Mouse (Mus musculus): ENCODE results near the gene Aip. TPM values are rescaled to one million over a fixed set of nuclear protein-coding genes. Genes with fewer than 3 reads are reported as not detected.

Gene Aip
- total RNA-seq, 1 experiment = 26.9 TPM

DNA sequence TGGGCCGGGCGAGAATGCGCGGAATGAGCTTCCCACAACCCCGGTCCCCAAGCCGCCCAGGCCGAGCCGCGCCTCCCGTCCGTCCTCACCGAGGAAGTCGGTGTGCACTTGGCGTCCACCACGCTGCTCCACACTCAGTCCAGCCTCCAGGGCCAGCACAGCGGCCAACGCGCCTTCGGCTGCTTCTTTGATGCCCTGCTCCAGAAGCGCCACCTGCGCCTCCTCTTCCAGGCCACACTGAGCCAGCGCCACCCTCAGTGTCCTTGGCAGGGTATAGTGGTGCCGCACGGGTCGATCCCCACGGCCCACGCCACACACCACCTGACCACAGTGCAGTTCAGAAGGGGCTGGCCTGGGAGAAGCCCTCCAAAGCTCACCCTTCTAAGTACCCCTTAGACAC is 44.2 kb upstream of the Aip start:
- no peak for DNase-seq (ENCODE audit: low read depth, low spot score)
- Histone ChIP-seq H3K9me3 (ENCODE audit: control insufficient read depth, insufficient read depth, low read depth, low read length) (no peaks in the 10 kb centered on the region), H3K27ac (ENCODE audit: insufficient read depth, low read depth, low read length, poor library complexity, severe bottlenecking) (no peak overlapping the region), H3K36me3 (ENCODE audit: control insufficient read depth, insufficient read depth, low read length, poor library complexity, severe bottlenecking) (no peaks in the 10 kb centered on the region), H3K4me3 (ENCODE audit: insufficient read depth in 1 of 2, low read depth in 1 of 2, low read length in 2 of 2, poor library complexity in 1 of 2, severe bottlenecking in 1 of 2) (peak overlapping the region; percentile 63 to 88), H3K9ac (ENCODE audit: insufficient read depth, low read depth, low read length, poor library complexity, severe bottlenecking) (peak overlapping the region; percentile 72), H3K4me1 (ENCODE audit: control insufficient read depth in 2 of 2, insufficient read depth in 2 of 2, low read length in 2 of 2, poor library complexity in 1 of 2) (peaks cover 0 to 24% of the 10 kb centered on the region in 2 experiments; a peak in 1 of 4 replicates)
- TF ChIP-seq ZC3H11A (IDR thresholded peaks at IDR 0.05; ENCODE audit: borderline replicate concordance, low read depth, low read length) (no peak), CHD2 (IDR thresholded peaks at IDR 0.05; ENCODE audit: low read depth, low read length) (no peak), MAFK (IDR thresholded peaks at IDR 0.05; ENCODE audit: insufficient read depth, low read depth, low read length) (no peak), HCFC1 (IDR thresholded peaks at IDR 0.05; ENCODE audit: borderline replicate concordance, insufficient read depth, low read length) (no peak), ZNF384 (IDR thresholded peaks at IDR 0.05; ENCODE audit: low read depth, low read length) (no peak)
- in situ Hi-C loops (cut with MboI; ENCODE audit: low sequenced_read_pairs in 2 of 2, unreplicated experiment in 2 of 2) = no loop called here

GRCm38 (mm10) chr19:4169378-4169784 is 43.7 kb upstream of the Aip start:
- no peaks in the 10 kb centered on the region for H3K36me3 ChIP-seq (ENCODE audit: control insufficient read depth, insufficient read depth, low read length, poor library complexity, severe bottlenecking)

GRCm38 (mm10) chr19:4166678-4167476 is 41.2 kb upstream of the Aip start:
- H3K4me3 ChIP-seq (ENCODE audit: insufficient read depth in 1 of 2, low read depth in 1 of 2, low read length in 2 of 2, poor library complexity in 1 of 2, severe bottlenecking in 1 of 2) = no peak overlapping the region
- peaks cover 0 to 25% of the 10 kb centered on the region in 2 experiments; a peak in 1 of 4 replicates for H3K4me1 ChIP-seq (ENCODE audit: control insufficient read depth in 2 of 2, insufficient read depth in 2 of 2, low read length in 2 of 2, poor library complexity in 1 of 2)
- in situ Hi-C loops (cut with MboI; ENCODE audit: low sequenced_read_pairs in 2 of 2, unreplicated experiment in 2 of 2) = no loop called here
- DNase-seq (ENCODE audit: low read depth, low spot score) = no peak
- H3K9ac ChIP-seq (ENCODE audit: insufficient read depth, low read depth, low read length, poor library complexity, severe bottlenecking) = no peak overlapping the region
- H3K36me3 ChIP-seq (ENCODE audit: control insufficient read depth, insufficient read depth, low read length, poor library complexity, severe bottlenecking) = no peaks in the 10 kb centered on the region
- H3K27ac ChIP-seq (ENCODE audit: insufficient read depth, low read depth, low read length, poor library complexity, severe bottlenecking) = no peak overlapping the region
- no peak for TF ChIP-seq ZNF384 (IDR thresholded peaks at IDR 0.05; ENCODE audit: low read depth, low read length)
- TF ChIP-seq ZC3H11A (IDR thresholded peaks at IDR 0.05; ENCODE audit: borderline replicate concordance, low read depth, low read length) = no peak
- TF ChIP-seq HCFC1 (IDR thresholded peaks at IDR 0.05; ENCODE audit: borderline replicate concordance, insufficient read depth, low read length) = no peak
- TF ChIP-seq MAFK (IDR thresholded peaks at IDR 0.05; ENCODE audit: insufficient read depth, low read depth, low read length) = no peak
- H3K9me3 ChIP-seq (ENCODE audit: control insufficient read depth, insufficient read depth, low read depth, low read length) = no peaks in the 10 kb centered on the region

More at GRCm38 (mm10) chr19:4169378-4169784, 43.7 kb upstream of the Aip start:
- Histone ChIP-seq H3K4me3 (ENCODE audit: insufficient read depth in 1 of 2, low read depth in 1 of 2, low read length in 2 of 2, poor library complexity in 1 of 2, severe bottlenecking in 1 of 2) (peak overlapping the region; percentile 63 to 88), H3K27ac (ENCODE audit: insufficient read depth, low read depth, low read length, poor library complexity, severe bottlenecking) (no peak overlapping the region), H3K4me1 (ENCODE audit: control insufficient read depth in 2 of 2, insufficient read depth in 2 of 2, low read length in 2 of 2, poor library complexity in 1 of 2) (peaks cover 0 to 24% of the 10 kb centered on the region in 2 experiments; a peak in 1 of 4 replicates), H3K9me3 (ENCODE audit: control insufficient read depth, insufficient read depth, low read depth, low read length) (no peaks in the 10 kb centered on the region), H3K9ac (ENCODE audit: insufficient read depth, low read depth, low read length, poor library complexity, severe bottlenecking) (peak overlapping the region; percentile 72)
- DNase-seq (ENCODE audit: low read depth, low spot score) = peak; percentile 95
- in situ Hi-C loops (cut with MboI; ENCODE audit: low sequenced_read_pairs in 2 of 2, unreplicated experiment in 2 of 2) = no loop called here
- TF ChIP-seq MAFK (IDR thresholded peaks at IDR 0.05; ENCODE audit: insufficient read depth, low read depth, low read length) = 0 out of 2 replicates have a peak, but pooled peaks have one; percentile 56
- no peak for TF ChIP-seq ZNF384 (IDR thresholded peaks at IDR 0.05; ENCODE audit: low read depth, low read length)
- TF ChIP-seq CHD2 (IDR thresholded peaks at IDR 0.05; ENCODE audit: low read depth, low read length) = no peak
- peak; percentile 74 for TF ChIP-seq HCFC1 (IDR thresholded peaks at IDR 0.05; ENCODE audit: borderline replicate concordance, insufficient read depth, low read length)
- TF ChIP-seq ZC3H11A (IDR thresholded peaks at IDR 0.05; ENCODE audit: borderline replicate concordance, low read depth, low read length) = 0 out of 2 replicates have a peak, but pooled peaks have one; percentile 27

- TF ChIP-seq HCFC1 (IDR thresholded peaks at IDR 0.05; ENCODE audit: borderline replicate concordance, insufficient read depth, low read length) (no peak), ZNF384 (IDR thresholded peaks at IDR 0.05; ENCODE audit: low read depth, low read length) (no peak), CHD2 (IDR thresholded peaks at IDR 0.05; ENCODE audit: low read depth, low read length) (no peak), MAFK (IDR thresholded peaks at IDR 0.05; ENCODE audit: insufficient read depth, low read depth, low read length) (no peak), ZC3H11A (IDR thresholded peaks at IDR 0.05; ENCODE audit: borderline replicate concordance, low read depth, low read length) (no peak)
- Histone ChIP-seq H3K4me1 (ENCODE audit: control insufficient read depth in 2 of 2, insufficient read depth in 2 of 2, low read length in 2 of 2, poor library complexity in 1 of 2) (peaks cover 0 to 17% of the 10 kb centered on the region in 2 experiments; a peak in 1 of 4 replicates), H3K4me3 (ENCODE audit: insufficient read depth in 1 of 2, low read depth in 1 of 2, low read length in 2 of 2, poor library complexity in 1 of 2, severe bottlenecking in 1 of 2) (no peak overlapping the region), H3K9ac (ENCODE audit: insufficient read depth, low read depth, low read length, poor library complexity, severe bottlenecking) (no peak overlapping the region), H3K9me3 (ENCODE audit: control insufficient read depth, insufficient read depth, low read depth, low read length) (no peaks in the 10 kb centered on the region), H3K27ac (ENCODE audit: insufficient read depth, low read depth, low read length, poor library complexity, severe bottlenecking) (no peak overlapping the region), H3K36me3 (ENCODE audit: control insufficient read depth, insufficient read depth, low read length, poor library complexity, severe bottlenecking) (peaks cover 1% of the 10 kb centered on the region; the same call in 1 of the 2 replicates)
- in situ Hi-C loops (cut with MboI; ENCODE audit: low sequenced_read_pairs in 2 of 2, unreplicated experiment in 2 of 2) = no loop called here
- no peak for DNase-seq (ENCODE audit: low read depth, low spot score)
Measured at GRCm38 (mm10) chr19:4164721-4165120, 39.1 kb upstream of the Aip start.
